ENCODE assay signal across 14 mouse cellular contexts in the genomic region with DNA sequence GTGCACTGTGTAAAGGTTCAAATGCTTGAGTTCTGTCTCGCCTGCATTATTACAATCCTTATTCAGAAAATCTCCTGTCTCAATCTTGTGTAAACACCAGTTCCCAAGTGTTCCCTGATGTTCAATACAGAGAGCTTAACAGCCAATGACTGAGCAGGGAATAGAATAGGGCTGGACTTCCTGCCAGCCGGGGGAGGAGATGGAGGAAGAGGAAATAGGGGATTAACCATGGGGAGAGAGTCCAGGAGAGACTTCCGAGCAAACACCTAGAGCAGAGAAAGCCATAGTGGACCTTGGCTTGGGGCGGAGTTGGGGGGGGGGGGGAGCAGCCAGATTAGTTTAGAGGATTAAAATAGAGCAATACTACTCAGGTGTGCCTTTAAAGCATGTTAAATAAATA. TPM values are rescaled to one million over a fixed set of nuclear protein-coding genes. Genes with fewer than 3 reads are reported as not detected.
DNase-seq lines count a peak whose midpoint lies in the region; ATAC-seq and TF ChIP-seq lines count a peak whose summit lies in the region.
"Had no signal": no experiment of that assay in that cellular context is flagged by ENCODE, and none has a peak within 500 bp of the region (broad histone marks: within the 10 kb centered on the region; RNA-seq: fewer than 3 reads in every experiment).

No protein-coding gene starts in this region.

- peaks cover 9% of the 10 kb centered on the region for H3K36me3 ChIP-seq in liver, adult 2 months (ENCODE audit: control insufficient read depth, insufficient read depth, low read length)
- H3K36me3 ChIP-seq in intestine, embryonic 16.5 days (ENCODE audit: control insufficient read depth, insufficient read depth, low read length): no peaks in the 10 kb centered on the region
- H3K36me3 ChIP-seq in midbrain, embryonic 16.5 days (ENCODE audit: control insufficient read depth, insufficient read depth, low read length): no peaks in the 10 kb centered on the region; the same call in 1 of the 2 replicates

- H3K9ac ChIP-seq in liver, adult 2 months (ENCODE audit: low read depth, low read length): no peak overlapping the region
- H3K9ac ChIP-seq in intestine, embryonic 16.5 days (ENCODE audit: low read depth, low read length): no peak overlapping the region
- H3K9ac ChIP-seq in midbrain, embryonic 16.5 days (ENCODE audit: low read depth, low read length): no peak overlapping the region
- H3K9ac ChIP-seq: heart, embryonic 15.5 days had no signal

- no peaks in the 10 kb centered on the region for H3K27me3 ChIP-seq in liver, adult 2 months (ENCODE audit: control insufficient read depth, insufficient read depth, low read length)
- H3K27me3 ChIP-seq in intestine, embryonic 16.5 days (replicated peaks; ENCODE audit: control insufficient read depth, insufficient read depth, low read length): no peaks in the 10 kb centered on the region
- H3K27me3 ChIP-seq in midbrain, embryonic 16.5 days (ENCODE audit: control insufficient read depth, insufficient read depth, low read depth, low read length): no peaks in the 10 kb centered on the region
- H3K27me3 ChIP-seq: heart, embryonic 15.5 days; megakaryocyte, embryonic 14.5 days had no signal

- peaks cover 30% of the 10 kb centered on the region for H3K4me1 ChIP-seq in liver, adult 2 months (ENCODE audit: control insufficient read depth, insufficient read depth, low read length)
- H3K4me1 ChIP-seq in intestine, embryonic 16.5 days (ENCODE audit: control insufficient read depth, insufficient read depth, low read length): peaks cover 22% of the 10 kb centered on the region
- H3K4me1 ChIP-seq in midbrain, embryonic 16.5 days (ENCODE audit: control insufficient read depth, insufficient read depth, low read length): peaks cover 15% of the 10 kb centered on the region

- no peak overlapping the region for H3K4me2 ChIP-seq in intestine, embryonic 16.5 days (ENCODE audit: low read depth, low read length)
- H3K4me2 ChIP-seq in midbrain, embryonic 16.5 days (ENCODE audit: low read length): no peak overlapping the region
- H3K4me2 ChIP-seq: heart, embryonic 15.5 days had no signal

- H3K9me3 ChIP-seq in intestine, embryonic 16.5 days (ENCODE audit: control insufficient read depth, low read length): no peaks in the 10 kb centered on the region
- no peaks in the 10 kb centered on the region for H3K9me3 ChIP-seq in midbrain, embryonic 16.5 days (replicated peaks; ENCODE audit: control insufficient read depth, low read length, poor library complexity, severe bottlenecking)
- H3K9me3 ChIP-seq: G1E; heart, embryonic 15.5 days; megakaryocyte, embryonic 14.5 days had no signal

- no peak for TF ChIP-seq POLR2A in liver, adult 2 months (IDR thresholded peaks at IDR 0.05; ENCODE audit: extremely low read depth, insufficient read depth, low read length)

- peak; percentile 30 for DNase-seq in adrenal gland, adult 2 months
- DNase-seq in adrenal gland, adult 18-20 months (ENCODE audit: low spot score in 2 of 2): no peak
- peak; percentile 95 for DNase-seq in liver, adult 2 months (ENCODE audit: extremely low read depth, low read depth, low spot score)
- no peak for DNase-seq in liver
- no peak for DNase-seq in right cerebral cortex, postnatal 25 days
- DNase-seq in heart, adult 18-20 months: no peak
- DNase-seq: adrenal gland, postnatal 25 days; cerebellum, adult 11 months; layer of hippocampus, postnatal 36 days had no signal

- H3K4me3 ChIP-seq in liver, adult 2 months (ENCODE audit: insufficient read depth, low read depth, low read length): no peak overlapping the region
- no peak overlapping the region for H3K4me3 ChIP-seq in intestine, embryonic 16.5 days (ENCODE audit: low read length)
- H3K4me3 ChIP-seq in midbrain, embryonic 16.5 days (ENCODE audit: low read depth, low read length): no peak overlapping the region
- H3K4me3 ChIP-seq: heart, embryonic 15.5 days; megakaryocyte, embryonic 14.5 days had no signal

- no peak overlapping the region for H3K27ac ChIP-seq in liver, adult 2 months (replicated peaks; ENCODE audit: insufficient read depth, low read depth, low read length)
- H3K27ac ChIP-seq in intestine, embryonic 16.5 days (ENCODE audit: low read length): no peak overlapping the region
- H3K27ac ChIP-seq in midbrain, embryonic 16.5 days (ENCODE audit: low read length): no peak overlapping the region
- H3K27ac ChIP-seq: heart, embryonic 15.5 days had no signal

- H3K79me2 ChIP-seq in liver, adult 2 months (ENCODE audit: control insufficient read depth, insufficient read depth, low read length): peaks cover 32% of the 10 kb centered on the region

- peak; percentile 97 for ATAC-seq in intestine, embryonic 16.5 days
- peak; percentile 22; the same call in 1 of the 2 replicates for ATAC-seq in midbrain, embryonic 16.5 days

- no peak for TF ChIP-seq CTCF in liver, adult 2 months (IDR thresholded peaks at IDR 0.05; ENCODE audit: low read depth, low read length)

- WGBS in liver, adult 2 months: 22% methylated on average over 4 of the region's 4 CpGs
- 48% methylated on average over 4 of the region's 4 CpGs for WGBS in intestine, embryonic 16.5 days
- 55% methylated on average over 4 of the region's 4 CpGs for WGBS in midbrain, embryonic 16.5 days

RNA-seq across cellular contexts. Expression of a gene that starts 51.3 kb away (rescaled TPM):
- 10 to 100 TPM; 71.1 to 71.2 TPM for total RNA-seq in adrenal gland, adult 2 months (2021)
- 27.1 and 44.6 TPM in 2 replicates for polyA plus RNA-seq in adrenal gland, adult 2 months (2012; rRNA removed)
- 10 to 100 TPM; 57.2 to 78.3 TPM for total RNA-seq in adrenal gland, adult 18-20 months (2021)
- total RNA-seq in liver, adult 2 months (2014; rRNA removed): 48.2 and 54.3 TPM in 2 replicates
- 15.0 and 15.1 TPM in 2 replicates for polyA plus RNA-seq in liver, adult 2 months (2012; rRNA removed)
- polyA plus RNA-seq in intestine, embryonic 16.5 days (2015; fragmentation: Nextera tagmentation; extraction: Ambion mirVana): 11.9 and 19.6 TPM in 2 replicates
- 14.4 and 16.7 TPM in 2 replicates for polyA plus RNA-seq in midbrain, embryonic 16.5 days (2015; fragmentation: Nextera tagmentation; extraction: Ambion mirVana)
- 10 to 100 TPM; 46.0 to 47.9 TPM for total RNA-seq in heart, adult 18-20 months (2021)

Comparison
In these comparisons a context has a peak if more than half of its experiments do, and no peak if none do; other contexts are left out.
1. DNase-seq: peak in adrenal gland, adult 2 months (single experiment) and liver, adult 2 months (single experiment); none in adrenal gland, adult 18-20 months (0 of 2), liver (single experiment), right cerebral cortex, postnatal 25 days (single experiment) and heart, adult 18-20 months (0 of 2).